Mouse (Mus musculus): ENCODE measurements at regions not wholly inside any gene's neighbourhood (a gene's known extent, or its start where the extent isn't known, plus 50 kb on each side); places are given as distances from the start of the nearest gene placed in this dataset.

- H3K27me3 ChIP-seq (ENCODE audit: insufficient read depth, low read length): no peaks in the 10 kb centered on the region
- 90% methylated on average over 1 of the region's 1 CpGs for WGBS
- ATAC-seq (ENCODE audit: low FRiP score): no peak
- no peaks in the 10 kb centered on the region for H3K36me3 ChIP-seq (ENCODE audit: insufficient read depth, low read length)
- H3K9me3 ChIP-seq (ENCODE audit: low read length): no peaks in the 10 kb centered on the region
- H3K9ac ChIP-seq (replicated peaks; ENCODE audit: low read length, poor library complexity, severe bottlenecking): no peak overlapping the region
- H3K4me1 ChIP-seq (ENCODE audit: insufficient read depth, low read length): no peaks in the 10 kb centered on the region
- H3K4me2 ChIP-seq (ENCODE audit: low read depth, low read length, poor library complexity, severe bottlenecking): no peak overlapping the region
- H3K4me3 ChIP-seq (ENCODE audit: low read depth, low read length): no peak overlapping the region
- no peak for DNase-seq (ENCODE audit: low spot score)
- H3K27ac ChIP-seq (ENCODE audit: low read depth, low read length): no peak overlapping the region
- no peak for TF ChIP-seq CTCF (IDR thresholded peaks at IDR 0.05)
Measured at GRCm38 (mm10) chr3:138609749-138610148, 83.8 kb downstream of the Eif4e start.

GRCm38 (mm10) chr3:138612884-138613653 is 87.1 kb downstream of the Eif4e start:
- Histone ChIP-seq H3K4me2 (ENCODE audit: low read depth, low read length, poor library complexity, severe bottlenecking) (no peak overlapping the region), H3K4me3 (ENCODE audit: low read depth, low read length) (no peak overlapping the region), H3K4me1 (ENCODE audit: insufficient read depth, low read length) (no peaks in the 10 kb centered on the region), H3K9ac (replicated peaks; ENCODE audit: low read length, poor library complexity, severe bottlenecking) (no peak overlapping the region), H3K27ac (ENCODE audit: low read depth, low read length) (no peak overlapping the region), H3K36me3 (ENCODE audit: insufficient read depth, low read length) (no peaks in the 10 kb centered on the region), H3K27me3 (ENCODE audit: insufficient read depth, low read length) (no peaks in the 10 kb centered on the region), H3K9me3 (ENCODE audit: low read length) (no peaks in the 10 kb centered on the region)
- ATAC-seq (ENCODE audit: low FRiP score) (no peak), DNase-seq (ENCODE audit: low spot score) (no peak)
- no peak for TF ChIP-seq CTCF (IDR thresholded peaks at IDR 0.05)
- WGBS: 73% methylated on average over 9 of the region's 9 CpGs

GRCm38 (mm10) chr3:138613680-138614079 is 87.7 kb downstream of the Eif4e start:
- Histone ChIP-seq H3K4me1 (ENCODE audit: insufficient read depth, low read length) (no peaks in the 10 kb centered on the region), H3K27me3 (ENCODE audit: insufficient read depth, low read length) (no peaks in the 10 kb centered on the region), H3K4me2 (ENCODE audit: low read depth, low read length, poor library complexity, severe bottlenecking) (no peak overlapping the region), H3K9ac (replicated peaks; ENCODE audit: low read length, poor library complexity, severe bottlenecking) (no peak overlapping the region), H3K27ac (ENCODE audit: low read depth, low read length) (no peak overlapping the region), H3K36me3 (ENCODE audit: insufficient read depth, low read length) (no peaks in the 10 kb centered on the region), H3K4me3 (ENCODE audit: low read depth, low read length) (no peak overlapping the region), H3K9me3 (ENCODE audit: low read length) (no peaks in the 10 kb centered on the region)
- no peak for ATAC-seq (ENCODE audit: low FRiP score)
- no peak for TF ChIP-seq CTCF (IDR thresholded peaks at IDR 0.05)
- no peak for DNase-seq (ENCODE audit: low spot score)
- 94% methylated on average over 3 of the region's 3 CpGs for WGBS

- H3K36me3 ChIP-seq (ENCODE audit: insufficient read depth, low read length): no peaks in the 10 kb centered on the region
- H3K9ac ChIP-seq (replicated peaks; ENCODE audit: low read length, poor library complexity, severe bottlenecking): no peak overlapping the region
- peak; percentile 40 for TF ChIP-seq CTCF (IDR thresholded peaks at IDR 0.05)
- H3K4me1 ChIP-seq (ENCODE audit: insufficient read depth, low read length): no peaks in the 10 kb centered on the region
- no peak overlapping the region for H3K4me3 ChIP-seq (ENCODE audit: low read depth, low read length)
- H3K9me3 ChIP-seq (ENCODE audit: low read length): no peaks in the 10 kb centered on the region
- DNase-seq (ENCODE audit: low spot score) (no peak), ATAC-seq (ENCODE audit: low FRiP score) (no peak)
- no peaks in the 10 kb centered on the region for H3K27me3 ChIP-seq (ENCODE audit: insufficient read depth, low read length)
- WGBS: 88% methylated on average over 2 of the region's 2 CpGs
- H3K27ac ChIP-seq (ENCODE audit: low read depth, low read length): no peak overlapping the region
- no peak overlapping the region for H3K4me2 ChIP-seq (ENCODE audit: low read depth, low read length, poor library complexity, severe bottlenecking)
Measured at GRCm38 (mm10) chr3:138614899-138615298, 88.9 kb downstream of the Eif4e start.

- TF ChIP-seq CTCF (IDR thresholded peaks at IDR 0.05): peak; percentile 49
- Histone ChIP-seq H3K27me3 (ENCODE audit: insufficient read depth, low read length) (no peaks in the 10 kb centered on the region), H3K4me3 (ENCODE audit: low read depth, low read length) (no peak overlapping the region), H3K4me1 (ENCODE audit: insufficient read depth, low read length) (no peaks in the 10 kb centered on the region), H3K36me3 (ENCODE audit: insufficient read depth, low read length) (no peaks in the 10 kb centered on the region), H3K9me3 (ENCODE audit: low read length) (no peaks in the 10 kb centered on the region), H3K27ac (ENCODE audit: low read depth, low read length) (no peak overlapping the region), H3K9ac (replicated peaks; ENCODE audit: low read length, poor library complexity, severe bottlenecking) (no peak overlapping the region), H3K4me2 (ENCODE audit: low read depth, low read length, poor library complexity, severe bottlenecking) (no peak overlapping the region)
- DNase-seq (ENCODE audit: low spot score) (no peak), ATAC-seq (ENCODE audit: low FRiP score) (no peak)
- 85% methylated on average over 4 of the region's 4 CpGs for WGBS
Measured at GRCm38 (mm10) chr3:138620263-138620662, 94.3 kb downstream of the Eif4e start.

GRCm38 (mm10) chr3:138624128-138624527 is 98.1 kb downstream of the Eif4e start:
- Histone ChIP-seq H3K9me3 (ENCODE audit: low read length) (no peaks in the 10 kb centered on the region), H3K4me2 (ENCODE audit: low read depth, low read length, poor library complexity, severe bottlenecking) (no peak overlapping the region), H3K36me3 (ENCODE audit: insufficient read depth, low read length) (no peaks in the 10 kb centered on the region), H3K4me3 (ENCODE audit: low read depth, low read length) (no peak overlapping the region), H3K27me3 (ENCODE audit: insufficient read depth, low read length) (no peaks in the 10 kb centered on the region), H3K9ac (replicated peaks; ENCODE audit: low read length, poor library complexity, severe bottlenecking) (no peak overlapping the region), H3K4me1 (ENCODE audit: insufficient read depth, low read length) (no peaks in the 10 kb centered on the region), H3K27ac (ENCODE audit: low read depth, low read length) (no peak overlapping the region)
- ATAC-seq (ENCODE audit: low FRiP score) (no peak), DNase-seq (ENCODE audit: low spot score) (no peak)
- 88% methylated on average over 2 of the region's 2 CpGs for WGBS
- TF ChIP-seq CTCF (IDR thresholded peaks at IDR 0.05): no peak

Data from midbrain, postnatal 0 days (tissue).